Mouse (Mus musculus) sigmoid colon, adult 10 weeks (tissue): Measurements from ENCODE around the gene Izumo4. TPM values are rescaled to one million over a fixed set of nuclear protein-coding genes. Genes with fewer than 3 reads are reported as not detected.

Experiments
- polyA plus RNA-seq: library from polyadenylated mRNA; stranded (reverse); fragments of 350-450 nt; fragmentation: Illumina TruSeq; extraction: RNeasy Lipid Tissue Mini Kit (QIAGEN cat#74804); gene quantifications from one replicate; pipeline ENCODE4 v1.2.3, GENCODE M21; 2014; ENCODE audit warnings: low read depth, low replicate concordance

The Izumo4 gene
- polyA plus RNA-seq, result 3.5 TPM

DNA sequence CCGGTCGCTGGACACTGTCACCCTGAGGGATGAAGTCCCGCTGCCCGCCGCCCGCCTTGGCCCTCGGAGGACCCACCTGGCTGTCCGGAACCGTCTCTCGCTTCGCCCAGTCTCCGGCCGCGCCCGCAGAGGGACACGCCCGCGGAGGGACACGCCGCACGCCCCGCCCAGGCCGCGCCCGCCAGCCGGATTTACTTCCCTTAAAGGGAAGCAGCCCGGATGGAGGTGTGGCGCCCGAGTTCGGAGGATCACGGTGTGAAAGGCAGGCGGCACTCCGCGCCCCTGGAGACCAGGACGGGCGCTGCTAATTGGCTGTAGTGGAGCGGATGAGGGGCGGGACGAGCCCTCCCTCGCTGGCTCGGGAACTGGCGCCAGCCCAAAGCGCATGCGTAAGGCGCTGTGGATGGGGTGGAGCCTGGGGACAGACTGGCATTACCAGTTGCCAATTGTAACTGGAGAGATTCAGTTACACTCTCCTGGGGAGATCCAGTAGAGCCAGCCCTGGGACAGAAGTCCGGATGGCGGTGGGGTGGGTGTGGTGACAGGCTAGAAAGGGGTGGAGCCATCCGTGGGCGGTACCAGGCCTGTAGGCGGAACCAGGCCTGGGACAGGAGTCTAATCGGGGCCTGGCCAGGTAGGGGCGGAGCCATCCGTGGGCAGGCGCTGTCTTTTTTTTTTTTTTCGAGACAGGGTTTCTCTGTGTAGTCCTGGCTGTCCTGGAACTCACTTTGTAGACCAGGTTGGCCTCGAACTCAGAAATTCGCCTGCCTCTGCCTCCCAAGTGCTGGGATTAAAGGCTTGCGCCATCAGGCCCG, at the start of gene Izumo4, which contains the start of gene Mob3a:
Izumo4 (plus strand) TSS at position 464 of the 815 bp plus-strand sequence.
Mob3a (minus strand) TSS at position 257 of the 815 bp plus-strand sequence.

DNA sequence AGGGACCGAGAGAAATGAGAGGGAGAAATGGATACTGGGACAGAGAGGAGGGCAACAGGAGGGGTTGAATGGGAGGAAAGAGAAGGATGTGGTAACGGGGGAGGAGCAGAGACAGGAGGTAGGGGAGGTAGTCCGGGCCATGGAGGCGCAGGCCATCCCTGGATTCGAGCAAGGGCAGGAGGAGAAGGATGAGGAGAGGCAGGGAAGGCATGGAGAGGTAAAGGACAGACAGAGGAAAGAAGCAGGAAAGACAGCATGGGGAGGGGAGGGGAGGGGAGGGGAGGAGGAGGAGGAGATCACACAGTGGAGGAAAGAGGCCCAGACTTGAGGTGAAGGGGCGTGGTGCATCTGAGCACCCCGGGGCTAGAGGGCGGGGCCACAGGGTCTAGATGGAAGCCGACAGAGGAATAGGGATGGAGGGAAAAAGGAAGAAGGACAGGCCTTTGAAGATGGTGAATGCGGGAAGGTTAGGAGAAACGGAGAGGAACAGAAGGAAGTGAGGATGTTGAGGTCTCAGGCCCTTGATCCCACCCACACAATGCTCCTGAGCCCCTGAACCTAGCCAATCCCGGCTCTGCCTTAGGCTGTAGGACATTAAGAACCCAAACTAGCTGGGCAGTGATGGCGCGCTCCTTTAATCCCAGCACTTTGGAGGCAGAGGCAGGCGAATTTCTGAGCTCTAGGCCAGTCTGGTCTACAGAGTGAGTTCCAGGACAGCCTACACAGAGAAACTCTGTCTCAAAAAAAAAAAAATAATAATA, 44.9 kb upstream of the Izumo4 start, which contains the start of gene Btbd2:
Btbd2 (minus strand) TSS at position 209 of the 761 bp plus-strand sequence.

GRCm38 (mm10) chr10:80677942-80678436, 24.0 kb upstream of the Izumo4 start, which contains the start of gene Mknk2:
Gene Mknk2 (minus strand): TSS chr10:80678112.

GRCm38 (mm10) chr10:80742180-80742978, 40.4 kb downstream of the Izumo4 start, which contains the start of gene Ap3d1:
Gene Ap3d1 (minus strand): TSS chr10:80742264.

GRCm38 (mm10) chr10:80754594-80755290, 52.8 kb downstream of the Izumo4 start, which contains the start of gene Dot1l:
Gene Dot1l (plus strand): TSS chr10:80755206.

Other genes starting within 250 kb of the Izumo4 start
- not detected for gene Onecut3, start 207.3 kb upstream of the Izumo4 start, polyA plus RNA-seq
- not detected for gene Atp8b3, start 163.1 kb upstream of the Izumo4 start, polyA plus RNA-seq
- 0.66 TPM for gene Rexo1, start 140.6 kb upstream of the Izumo4 start, polyA plus RNA-seq
- 2.7 TPM for gene Klf16, start 124.9 kb upstream of the Izumo4 start, polyA plus RNA-seq
- gene Abhd17a, start 111.8 kb upstream of the Izumo4 start, polyA plus RNA-seq, result not detected
- 1.9 TPM for gene Scamp4, start 99.3 kb upstream of the Izumo4 start, polyA plus RNA-seq
- not detected for gene Adat3, start 99.3 kb upstream of the Izumo4 start, polyA plus RNA-seq
- gene Gm49322, start 96.2 kb upstream of the Izumo4 start, polyA plus RNA-seq, result not detected
- gene Csnk1g2, start 79.3 kb upstream of the Izumo4 start, polyA plus RNA-seq, result 1.1 TPM
- 0.22 TPM for gene Btbd2, start 45.1 kb upstream of the Izumo4 start, polyA plus RNA-seq
- gene Mknk2, start 24.1 kb upstream of the Izumo4 start, polyA plus RNA-seq, result 3.6 TPM
- gene Mob3a, start 207 bp upstream of the Izumo4 start, polyA plus RNA-seq, result 4.6 TPM
- gene Ap3d1, start 40.1 kb downstream of the Izumo4 start, polyA plus RNA-seq, result 14.0 TPM
- gene Dot1l, start 53.0 kb downstream of the Izumo4 start, polyA plus RNA-seq, result 3.0 TPM
- 2.4 TPM for gene Sf3a2, start 96.0 kb downstream of the Izumo4 start, polyA plus RNA-seq
- gene Plekhj1, start 96.4 kb downstream of the Izumo4 start, polyA plus RNA-seq, result 3.9 TPM
- not detected for gene Amh, start 103.1 kb downstream of the Izumo4 start, polyA plus RNA-seq
- not detected for gene Jsrp1, start 111.3 kb downstream of the Izumo4 start, polyA plus RNA-seq
- gene Oaz1, start 124.5 kb downstream of the Izumo4 start, polyA plus RNA-seq, result 116 TPM
- gene Lingo3, start 141.9 kb downstream of the Izumo4 start, polyA plus RNA-seq, result not detected
- 2.8 TPM for gene Lsm7, start 153.0 kb downstream of the Izumo4 start, polyA plus RNA-seq
- not detected for gene Sppl2b, start 153.1 kb downstream of the Izumo4 start, polyA plus RNA-seq
- not detected for gene Tmprss9, start 169.7 kb downstream of the Izumo4 start, polyA plus RNA-seq
- not detected for gene Timm13, start 198.8 kb downstream of the Izumo4 start, polyA plus RNA-seq
- gene Lmnb2, start 216.1 kb downstream of the Izumo4 start, polyA plus RNA-seq, result 1.2 TPM
- 12.3 TPM for gene Gadd45b, start 227.9 kb downstream of the Izumo4 start, polyA plus RNA-seq